Mouse (Mus musculus): Measurements from ENCODE around the gene Pnmal1.
A peak's percentile ranks its signal among the peaks of the same experiment; 100 is the strongest.

The Pnmal1 gene

GRCm38 (mm10) chr7:16924037-16924834 lies 35.2 kb upstream of the Pnmal1 start, which contains the start of gene Calm3:
Gene Calm3 (minus strand): TSS chr7:16924114.
- DNase-seq (ENCODE audit: low read depth, low spot score), result peak; percentile 100

- DNase-seq (ENCODE audit: low read depth, low spot score), result no peak
Observed at GRCm38 (mm10) chr7:16928341-16928740, 31.1 kb upstream of the Pnmal1 start.

GRCm38 (mm10) chr7:16930850-16931249 lies 28.6 kb upstream of the Pnmal1 start:
- DNase-seq (ENCODE audit: low read depth, low spot score), result no peak

- peak; percentile 74 for DNase-seq (ENCODE audit: low read depth, low spot score)
Observed at GRCm38 (mm10) chr7:16931968-16932627, 27.4 kb upstream of the Pnmal1 start.

- no peak for DNase-seq (ENCODE audit: low read depth, low spot score)
Observed at GRCm38 (mm10) chr7:16932704-16933577, 26.5 kb upstream of the Pnmal1 start.

GRCm38 (mm10) chr7:16937312-16937711 lies 22.2 kb upstream of the Pnmal1 start:
- DNase-seq (ENCODE audit: low read depth, low spot score), result no peak

- no peak for DNase-seq (ENCODE audit: low read depth, low spot score)
Observed at GRCm38 (mm10) chr7:16938117-16938791, 21.2 kb upstream of the Pnmal1 start.

- no peak for DNase-seq (ENCODE audit: low read depth, low spot score)
Observed at GRCm38 (mm10) chr7:16940292-16940691, 19.2 kb upstream of the Pnmal1 start.

- DNase-seq (ENCODE audit: low read depth, low spot score), result no peak
Observed at GRCm38 (mm10) chr7:16942861-16943260, 16.6 kb upstream of the Pnmal1 start.

- peak; percentile 56 for DNase-seq (ENCODE audit: low read depth, low spot score)
Observed at GRCm38 (mm10) chr7:16944061-16944807, 15.2 kb upstream of the Pnmal1 start, which contains the start of gene Pnmal2. Gene Pnmal2 (plus strand): TSS chr7:16944682.

- no peak for DNase-seq (ENCODE audit: low read depth, low spot score)
Observed at GRCm38 (mm10) chr7:16944808-16945315, 14.6 kb upstream of the Pnmal1 start.

GRCm38 (mm10) chr7:16945419-16945818 lies 14.1 kb upstream of the Pnmal1 start:
- no peak for DNase-seq (ENCODE audit: low read depth, low spot score)

- no peak for DNase-seq (ENCODE audit: low read depth, low spot score)
Observed at GRCm38 (mm10) chr7:16946441-16947348, 12.8 kb upstream of the Pnmal1 start.

GRCm38 (mm10) chr7:16947349-16947895 lies 12.1 kb upstream of the Pnmal1 start:
- no peak for DNase-seq (ENCODE audit: low read depth, low spot score)

- no peak for DNase-seq (ENCODE audit: low read depth, low spot score)
Observed at GRCm38 (mm10) chr7:16947959-16948361, 11.5 kb upstream of the Pnmal1 start.

- DNase-seq (ENCODE audit: low read depth, low spot score), result no peak
Observed at GRCm38 (mm10) chr7:16948923-16949458, 10.5 kb upstream of the Pnmal1 start.

- DNase-seq (ENCODE audit: low read depth, low spot score), result no peak
Observed at GRCm38 (mm10) chr7:16949908-16950841, 9.3 kb upstream of the Pnmal1 start.

All from skeletal muscle tissue, adult 2 months (tissue).